Mouse (Mus musculus): ENCODE measurements at regions not wholly inside any gene's neighbourhood (a gene's known extent, or its start where the extent isn't known, plus 50 kb on each side); places are given as distances from the start of the nearest gene placed in this dataset.
A peak's percentile ranks its signal among the peaks of the same experiment; 100 is the strongest.

GRCm38 (mm10) chr17:44419405-44419729, 231.0 kb downstream of the Clic5 start:
- ATAC-seq (ENCODE audit: poor library complexity, severe bottlenecking) = no peak

GRCm38 (mm10) chr17:44420098-44421070, 232.0 kb downstream of the Clic5 start:
- ATAC-seq (ENCODE audit: poor library complexity, severe bottlenecking) = no peak

- no peak for ATAC-seq (ENCODE audit: poor library complexity, severe bottlenecking)
These were observed 233.8 kb downstream of the Clic5 start for GRCm38 (mm10) chr17:44422161-44422560.

GRCm38 (mm10) chr17:44422865-44423264, 234.5 kb downstream of the Clic5 start:
- ATAC-seq (ENCODE audit: poor library complexity, severe bottlenecking) = no peak

- ATAC-seq (ENCODE audit: poor library complexity, severe bottlenecking) = no peak
These were observed 235.1 kb downstream of the Clic5 start for GRCm38 (mm10) chr17:44423471-44423985.

GRCm38 (mm10) chr17:44432524-44433295, 244.3 kb downstream of the Clic5 start:
- peak; percentile 76 for ATAC-seq (ENCODE audit: poor library complexity, severe bottlenecking)

GRCm38 (mm10) chr17:44433296-44433653, 244.9 kb downstream of the Clic5 start:
- ATAC-seq (ENCODE audit: poor library complexity, severe bottlenecking) = no peak

GRCm38 (mm10) chr17:44436536-44437043, 248.2 kb downstream of the Clic5 start:
- peak; percentile 61 for ATAC-seq (ENCODE audit: poor library complexity, severe bottlenecking)

- no peak for ATAC-seq (ENCODE audit: poor library complexity, severe bottlenecking)
These were observed 250.1 kb downstream of the Clic5 start for GRCm38 (mm10) chr17:44438526-44438925.

GRCm38 (mm10) chr17:44443460-44443859, 255.1 kb downstream of the Clic5 start:
- ATAC-seq (ENCODE audit: poor library complexity, severe bottlenecking) = no peak

GRCm38 (mm10) chr17:44445361-44445760, 257.0 kb downstream of the Clic5 start:
- no peak for ATAC-seq (ENCODE audit: poor library complexity, severe bottlenecking)
